Mouse (Mus musculus) cerebellum, adult 2 months (tissue): ENCODE results near the gene Oaf.

Experiments used
- CTCF ChIP-seq: fragments of 200-500 bp; IDR thresholded peaks from 2 replicates; pipeline ENCODE4 v1.5.1; 2011; ENCODE audit warnings: low read depth, mild to moderate bottlenecking, control low read depth, low read length, moderate library complexity, borderline replicate concordance; ENCODE audit not compliant: insufficient read depth
- POLR2A ChIP-seq: fragments of 200-500 bp; IDR thresholded peaks from 2 replicates; pipeline ENCODE4 v1.6.1; 2011; ENCODE audit warnings: low read length, control low read depth, borderline replicate concordance; ENCODE audit not compliant: insufficient read depth

DNA sequence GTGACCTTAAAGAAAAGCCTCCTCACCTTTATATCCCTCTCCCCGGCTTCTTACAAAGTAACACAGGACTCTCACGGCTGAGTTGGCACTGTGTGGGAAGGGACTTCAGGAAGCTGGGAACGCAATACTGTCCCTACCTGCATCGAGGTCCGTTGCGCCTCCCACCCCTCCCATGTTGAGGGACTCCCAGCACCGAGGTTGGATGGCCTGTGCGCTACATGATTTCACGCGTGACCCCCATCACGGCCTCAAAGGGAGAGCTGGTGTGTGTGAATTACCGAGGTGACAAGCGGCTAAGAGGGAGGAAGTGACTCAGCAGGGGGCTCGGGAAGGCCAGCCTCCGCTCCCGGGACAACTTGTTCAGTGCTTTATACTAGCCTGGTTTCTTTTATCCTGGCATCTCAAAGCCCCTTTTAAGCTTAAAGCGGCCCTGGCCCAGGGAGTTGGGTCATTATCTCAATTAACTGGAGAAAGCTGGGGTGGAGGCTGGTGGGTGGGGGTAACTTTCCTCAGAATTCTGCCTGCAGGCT is 31.1 kb upstream of the Oaf start:
- TF ChIP-seq POLR2A (no peak), CTCF (no peak)
